Mouse (Mus musculus): ENCODE measurements around the gene 4930447F04Rik. TPM values are rescaled to one million over a fixed set of nuclear protein-coding genes. Genes with fewer than 3 reads are reported as not detected.

The 4930447F04Rik gene
- not detected in 2 replicates for polyA plus RNA-seq (2014; fragmentation: Nextera tagmentation; extraction: Ambion mirVana)

- H3K4me1 ChIP-seq (replicated peaks; ENCODE audit: control insufficient read depth, insufficient read depth, low read length), result no peaks in the 10 kb centered on the region
- no peak within 1 kb of the TSS for H3K27ac ChIP-seq (ENCODE audit: low read depth, low read length)
- DNase-seq (ENCODE audit: low spot score) (no peak), ATAC-seq (replicated peaks; ENCODE audit: low FRiP score) (no peak)
- no peak within 1 kb of the TSS for H3K9ac ChIP-seq (ENCODE audit: low read depth, low read length)
- no peaks in the 10 kb centered on the region for H3K9me3 ChIP-seq (ENCODE audit: control insufficient read depth, low read length)
- WGBS, result 87% methylated on average over 1 of the region's 1 CpGs
- H3K4me2 ChIP-seq, result no peak within 1 kb of the TSS
- no peak within 1 kb of the TSS for H3K4me3 ChIP-seq (ENCODE audit: low read depth, low read length)
- H3K36me3 ChIP-seq (ENCODE audit: control insufficient read depth, insufficient read depth, low read length), result no peaks in the 10 kb centered on the region
- no peaks in the 10 kb centered on the region for H3K27me3 ChIP-seq (replicated peaks; ENCODE audit: control insufficient read depth, insufficient read depth, low read length)
Measured at GRCm38 (mm10) chrX:66304124-66304523, at the start of gene 4930447F04Rik. 4930447F04Rik (minus strand) TSS chrX:66304224.

Data from liver, embryonic 11.5 days (tissue).